Mouse (Mus musculus) kidney, adult 2 months (tissue): ENCODE results near the gene Tm4sf19. TPM values are rescaled to one million over a fixed set of nuclear protein-coding genes. Genes with fewer than 3 reads are reported as not detected.

ENCODE experiments used
- DNase-seq: peaks from one replicate; pipeline ENCODE4 v3.0.0; 2021
- H3K27ac ChIP-seq: fragments of 200-500 bp; 2 replicates; pipeline ENCODE4 v1.5.1; 2012; ENCODE audit warnings: low read depth, low read length, control low read depth, inconsistent platforms; ENCODE audit not compliant: insufficient read depth
- H3K27me3 ChIP-seq: fragments of 200-500 bp; replicated peaks from 2 replicates; pipeline ENCODE4 v1.6.1; 2012; ENCODE audit warnings: mild to moderate bottlenecking, moderate library complexity, low read length, inconsistent platforms; ENCODE audit not compliant: control insufficient read depth, insufficient read depth
- H3K36me3 ChIP-seq: fragments of 200-500 bp; 2 replicates; pipeline ENCODE4 v1.6.1; 2012; ENCODE audit warnings: mild to moderate bottlenecking, moderate library complexity, low read length, inconsistent platforms; ENCODE audit not compliant: control insufficient read depth, insufficient read depth
- H3K4me1 ChIP-seq: fragments of 200-500 bp; 2 replicates; pipeline ENCODE4 v1.6.1; 2011; ENCODE audit warnings: low read length; ENCODE audit not compliant: control insufficient read depth, insufficient read depth
- H3K4me3 ChIP-seq: fragments of 200-500 bp; 2 replicates; pipeline ENCODE4 v1.5.1; 2011; ENCODE audit warnings: mild to moderate bottlenecking, low read depth, low read length, control low read depth; ENCODE audit not compliant: insufficient read depth
- CTCF ChIP-seq: fragments of 200-500 bp; conservative IDR thresholded peaks from 2 replicates; pipeline ENCODE4 v1.5.1; 2011; ENCODE audit warnings: low read depth, mild to moderate bottlenecking, control low read depth, low read length, moderate library complexity, mixed read lengths; ENCODE audit not compliant: insufficient read depth, insufficient read length
- POLR2A ChIP-seq: fragments of 200-500 bp; IDR thresholded peaks from one replicate; pipeline ENCODE4 v1.6.1; 2011; ENCODE audit warnings: low read depth, low read length, control low read depth
- whole genome bisulfite sequencing: fragments of 180-500 bp; shearing (Covaris S2); methylation state at CpG from one replicate; pipeline ENCODE4 v1.1.7; 2018; 5-methylcytosine and 5-hydroxymethylcytosine counted together
- polyA plus RNA-seq: library from polyadenylated mRNA; depleted of rRNA; stranded (reverse); fragments of >200 nt; gene quantifications from 2 replicates; pipeline ENCODE4 v1.2.3, GENCODE M21; 2012; rRNA removed

The Tm4sf19 gene
- polyA plus RNA-seq, 1 experiment: 0.08 TPM

- H3K4me1 ChIP-seq: peaks cover 17% of the 10 kb centered on the region; the same call in 1 of the 2 replicates
- TF ChIP-seq POLR2A (no peak), CTCF (no peak)
- H3K27me3 ChIP-seq: no peaks in the 10 kb centered on the region
- H3K27ac ChIP-seq: no peak overlapping the region
- 91% methylated on average over 8 of the region's 8 CpGs for WGBS
- H3K36me3 ChIP-seq: no peaks in the 10 kb centered on the region; the same call in 1 of the 2 replicates
- no peak for DNase-seq
- no peak overlapping the region for H3K4me3 ChIP-seq
Measured at GRCm38 (mm10) chr16:32453102-32453501, 52.8 kb downstream of the Tm4sf19 start.

- no peak for DNase-seq
- 92% methylated on average over 5 of the region's 5 CpGs for WGBS
- no peak for TF ChIP-seq POLR2A
- Histone ChIP-seq H3K27ac (no peak overlapping the region), H3K36me3 (no peaks in the 10 kb centered on the region; the same call in 1 of the 2 replicates), H3K4me3 (no peak overlapping the region), H3K27me3 (no peaks in the 10 kb centered on the region), H3K4me1 (peaks cover 15% of the 10 kb centered on the region; the same call in 1 of the 2 replicates)
Measured at GRCm38 (mm10) chr16:32454646-32455045, 54.3 kb downstream of the Tm4sf19 start.

- H3K4me1 ChIP-seq: peaks cover 11% of the 10 kb centered on the region; the same call in 1 of the 2 replicates
- no peak for TF ChIP-seq POLR2A
- TF ChIP-seq CTCF: no peak
- H3K36me3 ChIP-seq: no peaks in the 10 kb centered on the region; the same call in 1 of the 2 replicates
- no peak overlapping the region for H3K4me3 ChIP-seq
- no peak for DNase-seq
- H3K27ac ChIP-seq: no peak overlapping the region
- no peaks in the 10 kb centered on the region for H3K27me3 ChIP-seq
Measured at GRCm38 (mm10) chr16:32456086-32456485, 55.8 kb downstream of the Tm4sf19 start.

GRCm38 (mm10) chr16:32456761-32457160 lies 56.5 kb downstream of the Tm4sf19 start:
- TF ChIP-seq POLR2A (no peak), CTCF (no peak)
- WGBS: 70% methylated on average over 1 of the region's 1 CpGs
- no peak overlapping the region for H3K4me3 ChIP-seq
- no peaks in the 10 kb centered on the region; the same call in 1 of the 2 replicates for H3K36me3 ChIP-seq
- no peaks in the 10 kb centered on the region for H3K27me3 ChIP-seq
- peaks cover 8% of the 10 kb centered on the region; the same call in 1 of the 2 replicates for H3K4me1 ChIP-seq
- peak; percentile 60 for DNase-seq
- no peak overlapping the region for H3K27ac ChIP-seq

Other genes with a start within 250 kb of the Tm4sf19 start
- gene Nrros, start 234.9 kb upstream of the Tm4sf19 start, polyA plus RNA-seq: 7.9 and 11.6 TPM in 2 replicates
- gene Bex6, start 220.7 kb upstream of the Tm4sf19 start, polyA plus RNA-seq: not detected in 2 replicates
- gene Fbxo45, start 153.3 kb upstream of the Tm4sf19 start, polyA plus RNA-seq: 2.7 and 3.5 TPM in 2 replicates
- gene Wdr53, start 153.3 kb upstream of the Tm4sf19 start, polyA plus RNA-seq: 5.2 and 6.0 TPM in 2 replicates
- 0.06 TPM in 1 of 2 replicates, not detected in the other for gene Smco1, start 129.0 kb upstream of the Tm4sf19 start, polyA plus RNA-seq
- 6.0 and 6.4 TPM in 2 replicates for gene Rnf168, start 123.0 kb upstream of the Tm4sf19 start, polyA plus RNA-seq
- 10.4 and 14.6 TPM in 2 replicates for gene Ubxn7, start 68.2 kb upstream of the Tm4sf19 start, polyA plus RNA-seq
- 11.1 and 12.0 TPM in 2 replicates for gene Tctex1d2, start 19.2 kb downstream of the Tm4sf19 start, polyA plus RNA-seq
- 42.9 and 43.8 TPM in 2 replicates for gene Pcyt1a, start 30.4 kb downstream of the Tm4sf19 start, polyA plus RNA-seq
- 92.3 and 97.3 TPM in 2 replicates for gene Slc51a, start 87.4 kb downstream of the Tm4sf19 start, polyA plus RNA-seq
- gene Zdhhc19, start 95.8 kb downstream of the Tm4sf19 start, polyA plus RNA-seq: 0.11 TPM in 1 of 2 replicates, not detected in the other
- gene Tfrc, start 208.4 kb downstream of the Tm4sf19 start, polyA plus RNA-seq: 7.9 and 12.0 TPM in 2 replicates
- 35.8 and 40.8 TPM in 2 replicates for gene Tnk2, start 243.4 kb downstream of the Tm4sf19 start, polyA plus RNA-seq